Mouse (Mus musculus) mouse embryonic stem cell (cell line): Measurements from ENCODE around the gene Kazn.

Source experiments
- in situ Hi-C, 2 experiments: fragments of 300-500 bp; cut with MboI; formaldehyde crosslinking; loops; 1 replicate in 1 of 2; 3 replicates in 1 of 2; pipeline ENCODE4 v1.14.3; 2019 to 2020; ENCODE audit warnings: low sequenced_read_pairs in 2 of 2, low pct_unique_long_range_greater_than_20kb in 1 of 2, mixed read lengths in 1 of 2; ENCODE audit not compliant: unreplicated experiment in 1 of 2

Kazn gene

DNA sequence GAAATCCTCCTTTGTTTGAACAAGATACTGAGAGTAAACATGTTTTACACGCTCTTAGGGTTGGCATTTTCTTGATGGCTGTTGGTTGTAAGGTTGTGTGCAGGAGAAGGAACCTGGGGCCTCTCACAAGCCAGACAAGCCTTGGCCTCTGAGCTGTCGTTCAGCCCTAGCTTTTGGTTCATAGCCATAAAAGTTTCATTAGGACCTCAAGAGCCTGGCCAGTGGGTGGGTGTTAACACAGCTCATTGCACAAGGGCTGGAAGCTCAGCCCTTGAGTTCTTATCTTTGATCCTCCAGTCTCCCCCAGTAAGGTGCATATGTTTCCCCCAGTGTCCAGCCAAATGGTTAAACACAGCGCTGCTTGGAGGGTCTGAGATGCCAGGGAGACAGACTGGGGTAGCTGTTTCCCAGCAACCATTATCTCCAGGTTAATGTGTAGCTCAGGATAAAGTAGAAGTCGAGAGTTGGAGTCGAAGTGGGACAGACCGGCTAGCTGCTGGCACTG lies 65.2 kb downstream of the Kazn start:
- in situ Hi-C loops: no loop called here

- in situ Hi-C loops: no loop called here
Measured at GRCm38 (mm10) chr4:142172942-142173341, 66.3 kb downstream of the Kazn start.

DNA sequence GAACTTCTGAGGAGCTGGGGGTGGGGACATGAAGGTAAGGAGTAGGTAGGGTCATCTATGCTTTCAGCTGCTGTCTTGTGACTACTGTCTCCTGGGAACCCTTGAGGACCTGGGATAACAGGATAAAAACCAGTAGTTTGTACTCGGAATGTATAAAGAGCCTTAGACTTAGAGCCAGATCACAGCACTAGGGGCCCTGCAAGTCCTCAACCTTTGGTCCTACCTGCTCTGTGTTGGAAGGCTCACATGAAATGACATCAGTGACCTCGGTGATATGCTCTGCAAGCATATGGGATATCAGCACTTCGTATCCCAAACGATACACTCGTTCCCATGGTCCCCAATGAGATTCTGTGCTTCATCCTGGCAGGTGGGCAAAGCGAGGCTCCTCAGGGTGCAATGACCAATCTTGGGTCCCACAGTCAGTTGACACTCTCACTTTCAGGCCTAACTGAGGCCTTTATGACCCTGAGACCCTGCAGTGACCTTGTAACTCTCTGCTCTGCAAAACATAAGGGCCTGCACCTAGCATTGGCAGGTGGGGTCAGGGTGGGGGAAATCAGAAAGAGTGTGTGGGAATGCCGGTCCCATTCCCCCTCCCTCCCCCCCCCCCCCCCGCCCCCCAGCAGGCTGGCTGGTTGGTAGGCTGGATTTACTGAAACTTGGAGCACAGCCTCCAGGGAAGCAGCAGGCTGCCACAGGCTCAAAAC lies 67.3 kb downstream of the Kazn start:
- in situ Hi-C loops: no loop called here

DNA sequence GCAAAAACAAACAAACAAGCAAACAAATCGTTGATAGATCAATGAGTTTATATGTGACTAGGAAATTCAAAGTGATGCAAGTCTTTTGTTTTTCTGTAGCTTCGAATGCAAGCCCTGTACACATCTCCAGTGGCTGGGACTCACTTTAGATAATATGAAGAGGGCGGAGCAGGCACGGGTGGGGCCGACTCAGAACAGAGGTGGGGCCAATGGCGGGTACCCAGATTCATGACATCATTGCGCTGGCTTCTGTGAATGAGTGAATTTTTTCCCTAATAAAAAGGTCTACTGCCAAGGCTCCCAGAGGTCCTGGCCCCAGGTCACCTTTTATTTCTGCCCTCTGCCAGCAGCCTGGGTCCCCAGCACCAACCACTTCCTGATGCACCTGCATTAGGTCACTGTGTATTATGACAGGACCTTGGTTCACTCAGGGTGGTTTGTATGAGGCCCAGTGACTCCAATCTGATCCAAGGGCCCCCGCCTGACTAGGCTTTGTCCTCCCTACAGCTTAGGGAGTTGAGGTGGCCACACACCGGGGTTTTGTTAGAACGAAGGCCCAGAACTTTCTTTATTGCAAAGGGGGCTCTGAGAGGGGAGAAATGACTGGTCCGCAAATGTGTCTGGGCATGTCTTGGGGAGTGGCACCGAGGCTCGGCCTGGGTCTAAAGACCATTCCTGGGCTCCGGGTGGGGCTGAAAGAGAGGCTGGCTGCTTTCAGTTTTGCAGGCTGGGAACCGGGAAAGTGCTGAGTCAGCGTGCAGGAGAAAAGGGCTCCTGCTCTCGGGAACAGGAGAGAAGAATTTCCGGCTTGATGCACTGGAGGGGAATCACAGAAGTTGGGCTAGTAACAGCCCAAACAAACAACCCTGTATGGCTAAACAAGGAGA lies 68.1 kb downstream of the Kazn start:
- in situ Hi-C loops: no loop called here

DNA sequence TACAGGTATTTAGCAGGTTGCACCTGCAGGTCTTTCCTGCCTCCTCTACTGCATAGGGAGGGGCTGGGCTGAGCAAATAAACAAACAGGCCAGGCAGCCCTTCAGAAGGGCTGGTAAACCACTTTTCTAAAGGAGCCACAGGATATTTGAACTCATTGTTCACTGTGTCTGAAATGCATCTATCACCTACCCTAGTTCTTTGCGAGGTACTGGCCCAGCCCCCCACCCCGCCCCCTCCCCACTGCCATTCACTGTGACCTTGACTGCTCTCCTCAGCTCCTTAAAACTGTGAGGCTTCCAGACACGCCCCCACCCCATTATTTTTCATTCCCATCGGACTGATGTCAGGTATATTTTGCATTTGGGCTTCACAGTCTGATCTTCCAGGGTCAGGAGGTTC lies 69.6 kb downstream of the Kazn start:
- in situ Hi-C loops: loop anchor here in 1 of 2 experiments (10.0 kb wide), 1 partner anchor 65 kb away; the partner anchor contains the start of gene Kazn

- in situ Hi-C loops: loop anchor here in 1 of 2 experiments (10.0 kb wide), 1 partner anchor 66 kb away; the partner anchor contains the start of gene Kazn
Measured at GRCm38 (mm10) chr4:142168352-142168751, 70.8 kb downstream of the Kazn start.

- in situ Hi-C loops: loop anchor here in 1 of 2 experiments (10.0 kb wide), 1 partner anchor 69 kb away; the partner anchor contains the start of gene Kazn
Measured at GRCm38 (mm10) chr4:142165835-142166701, 73.1 kb downstream of the Kazn start.

DNA sequence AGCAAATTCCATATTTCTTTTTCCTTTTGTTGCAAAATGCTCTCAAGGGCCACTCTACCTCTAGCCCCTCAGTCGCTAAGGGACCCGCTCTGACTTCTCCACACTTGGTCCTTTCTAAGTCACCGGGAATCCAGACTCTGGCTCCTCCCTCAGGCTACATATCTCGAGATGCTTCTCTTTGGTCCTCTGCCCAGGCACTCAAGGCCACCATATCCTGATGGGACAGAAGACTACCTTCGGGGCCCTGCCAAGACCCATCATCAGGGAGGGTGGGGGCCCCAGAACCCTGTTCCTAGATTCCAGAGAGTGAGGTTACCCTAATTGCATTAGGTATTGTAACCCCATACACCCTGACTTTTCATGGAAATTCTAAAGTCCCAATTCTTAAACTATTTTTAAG lies 73.8 kb downstream of the Kazn start:
- in situ Hi-C loops: loop anchor here in 1 of 2 experiments (10.0 kb wide), 1 partner anchor 69 kb away; the partner anchor contains the start of gene Kazn

- in situ Hi-C loops: loop anchor here in 1 of 2 experiments (10.0 kb wide), 1 partner anchor 70 kb away; the partner anchor contains the start of gene Kazn
Measured at GRCm38 (mm10) chr4:142164386-142164785, 74.8 kb downstream of the Kazn start.

DNA sequence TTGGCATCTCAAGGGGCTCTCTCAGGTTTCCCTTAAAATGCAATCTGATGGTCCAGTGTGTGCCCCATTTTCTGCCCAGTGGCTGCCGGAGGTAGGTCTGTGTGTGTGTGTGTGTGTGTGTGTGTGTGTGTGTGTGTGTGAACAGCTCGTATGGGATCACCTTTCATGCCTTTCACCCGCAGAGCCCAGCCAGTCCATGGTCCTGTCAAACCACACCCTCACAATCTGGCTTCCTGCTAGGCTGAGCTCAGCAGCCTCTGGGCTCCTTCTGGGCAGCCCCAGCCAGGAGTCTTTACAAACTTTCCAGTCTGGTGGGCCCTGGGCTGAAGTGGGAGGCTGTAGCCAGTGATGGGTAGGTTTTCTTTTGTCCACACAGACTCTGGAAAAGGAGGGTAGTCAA lies 75.3 kb downstream of the Kazn start:
- in situ Hi-C loops: loop anchor here in 1 of 2 experiments (10.0 kb wide), 1 partner anchor 71 kb away; the partner anchor contains the start of gene Kazn

DNA sequence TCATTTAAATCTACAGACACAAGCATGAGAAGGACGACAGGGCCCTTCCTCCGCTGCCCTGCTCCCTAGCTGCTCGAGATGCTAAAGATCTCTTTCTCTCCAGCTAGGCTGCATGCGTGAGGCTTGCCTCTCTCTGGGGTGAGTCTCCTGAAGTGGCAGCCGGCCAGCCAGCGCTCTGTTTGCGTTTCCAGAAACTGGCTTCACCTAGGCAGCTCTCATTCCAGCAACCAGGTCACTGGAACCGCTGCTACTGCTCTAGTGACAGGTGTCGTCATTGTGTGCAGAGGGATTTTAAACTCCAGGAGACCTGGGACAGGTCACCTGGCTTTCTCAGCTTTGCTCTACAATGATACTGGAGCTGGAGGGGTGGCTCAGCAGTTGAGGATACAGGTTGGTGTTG lies 76.5 kb downstream of the Kazn start:
- in situ Hi-C loops: loop anchor here in 1 of 2 experiments (10.0 kb wide), 1 partner anchor 72 kb away; the partner anchor contains the start of gene Kazn

DNA sequence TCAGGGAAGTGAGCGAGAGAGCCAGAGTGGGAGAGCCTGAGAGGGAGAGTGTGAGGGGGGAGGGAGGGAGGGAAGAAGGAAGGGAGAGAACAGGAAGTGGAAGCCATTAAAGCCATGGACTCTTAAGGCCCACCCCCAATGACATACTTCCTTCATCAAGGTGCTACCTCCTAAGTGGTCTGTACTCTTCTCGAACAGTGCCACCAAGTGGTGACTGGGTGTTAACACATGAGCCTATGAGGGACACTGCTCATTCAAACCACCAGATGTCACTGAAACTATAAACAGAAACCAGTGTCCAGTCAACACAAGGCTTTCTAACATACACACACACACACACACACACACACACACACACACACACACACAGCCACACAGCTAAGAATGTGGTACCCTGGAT lies 77.1 kb downstream of the Kazn start:
- in situ Hi-C loops: loop anchor here in 1 of 2 experiments (10.0 kb wide), 1 partner anchor 73 kb away; the partner anchor contains the start of gene Kazn

DNA sequence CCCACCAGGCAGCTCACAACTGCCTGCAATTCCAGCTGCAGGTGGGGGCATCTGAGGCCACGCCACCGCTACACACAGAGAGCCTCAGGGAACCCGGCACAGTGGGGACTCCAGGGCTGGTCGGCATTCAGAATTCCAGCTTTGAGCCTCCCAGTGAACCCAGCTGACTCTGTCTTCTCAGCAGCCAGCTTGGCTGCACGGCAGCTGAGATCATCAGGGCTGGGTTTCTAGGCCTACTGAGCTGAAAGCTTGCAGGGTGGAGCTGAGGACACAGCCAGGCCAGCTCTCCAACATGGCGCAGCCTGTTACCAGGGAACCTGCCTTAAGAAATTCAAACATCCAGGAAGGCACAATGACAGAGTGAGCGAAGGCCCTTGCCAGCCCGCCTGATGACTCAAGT lies 79.2 kb downstream of the Kazn start:
- in situ Hi-C loops: loop anchor here in 1 of 2 experiments (10.0 kb wide), 1 partner anchor 75 kb away; the partner anchor contains the start of gene Kazn

DNA sequence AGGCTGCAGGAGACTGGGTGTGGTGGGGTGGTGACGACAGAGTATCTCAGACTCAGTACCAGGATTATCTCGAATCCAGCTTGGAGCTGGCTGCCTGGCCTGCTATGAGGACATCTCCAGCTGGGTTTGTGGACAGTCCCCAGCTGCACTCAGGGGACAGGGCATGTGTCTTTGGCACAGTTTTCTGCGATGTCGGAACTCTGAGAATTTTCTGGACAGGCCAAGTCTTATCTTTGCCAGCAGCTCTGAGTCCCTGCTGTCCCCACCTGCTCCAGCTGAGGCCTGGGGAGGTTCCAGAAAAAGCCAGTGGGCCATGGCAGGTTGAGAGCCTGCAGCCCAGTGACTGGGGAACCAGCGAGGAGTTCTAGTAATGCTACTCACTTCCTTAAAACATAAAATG lies 82.7 kb downstream of the Kazn start:
- in situ Hi-C loops: loop anchor here in 1 of 2 experiments (5.0 kb wide), 1 partner anchor 36 kb away; no protein-coding TSS in a partner anchor

GRCm38 (mm10) chr4:142154246-142154645 lies 85.0 kb downstream of the Kazn start:
- in situ Hi-C loops: no loop called here

DNA sequence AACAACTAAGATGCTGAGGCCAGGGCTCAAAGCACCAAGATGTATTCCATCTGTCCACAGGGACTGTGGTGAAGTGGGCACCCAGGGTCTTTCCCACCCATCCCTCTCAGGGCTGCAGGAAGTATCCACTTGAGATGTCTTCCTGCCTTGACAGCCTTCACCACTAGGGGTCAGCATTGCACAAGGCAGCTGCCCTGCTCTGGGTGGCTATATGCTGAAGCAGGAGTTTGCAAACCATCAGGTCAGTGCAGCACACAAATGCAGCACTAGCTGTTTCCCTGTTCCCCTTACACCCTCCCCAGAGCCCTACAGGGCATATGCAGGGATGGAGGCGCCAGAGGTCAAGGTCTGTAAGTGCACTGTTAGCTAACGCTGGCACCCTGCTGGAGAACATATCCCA lies 85.7 kb downstream of the Kazn start:
- in situ Hi-C loops: no loop called here

- in situ Hi-C loops: no loop called here
Measured at GRCm38 (mm10) chr4:142152733-142153422, 86.3 kb downstream of the Kazn start.
